Mouse (Mus musculus): ENCODE data around the gene Nolc1. TPM values are rescaled to one million over a fixed set of nuclear protein-coding genes. Genes with fewer than 3 reads are reported as not detected.
"Not testable (repeated sequence)": the region's sequence is repeated elsewhere in the genome, so short reads cannot be mapped to it uniquely, and the experiment has no call there.

Gene Nolc1
- polyA plus RNA-seq, 1 experiment from 2014 or later: 133 TPM

DNA sequence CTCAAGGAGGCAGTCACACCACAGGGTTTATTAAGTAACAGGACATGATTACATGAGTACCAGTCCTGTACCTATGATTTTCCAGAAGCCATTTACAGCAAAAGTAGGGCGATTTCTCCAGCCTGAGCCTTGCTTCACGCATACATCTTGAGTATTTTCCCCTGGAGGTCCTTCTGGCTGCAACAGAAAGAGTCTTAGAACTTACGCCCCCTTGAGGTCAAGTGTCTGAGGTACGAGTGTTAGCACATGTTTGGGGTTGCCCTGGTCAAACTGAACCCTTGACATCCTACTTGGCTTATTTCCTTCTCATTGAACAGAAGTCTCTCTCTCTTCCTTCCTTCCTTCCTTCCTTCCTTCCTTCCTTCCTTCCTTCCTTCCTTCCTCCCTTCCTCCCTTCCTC lies 39.0 kb downstream of the Nolc1 start:
- Histone ChIP-seq H3K9me3 (ENCODE audit: control insufficient read depth, low read length) (no peaks in the 10 kb centered on the region), H3K36me3 (ENCODE audit: control insufficient read depth, insufficient read depth, low read length) (no peaks in the 10 kb centered on the region), H3K27me3 (ENCODE audit: control insufficient read depth, insufficient read depth, low read length) (no peaks in the 10 kb centered on the region), H3K4me2 (ENCODE audit: low read depth, severe bottlenecking) (no peak overlapping the region), H3K4me1 (ENCODE audit: control insufficient read depth, insufficient read depth, low read length) (no peaks in the 10 kb centered on the region), H3K27ac (replicated peaks; ENCODE audit: low read depth, low read length) (no peak overlapping the region), H3K4me3 (ENCODE audit: low read depth, low read length) (no peak overlapping the region), H3K9ac (ENCODE audit: low read length) (no peak overlapping the region)
- DNase-seq (ENCODE audit: low spot score): no peak
- WGBS: 58% methylated on average over 4 of the region's 4 CpGs
- ATAC-seq (ENCODE audit: insufficient number of reproducible peaks, low FRiP score, low TSS enrichment, low read depth): no peak

DNA sequence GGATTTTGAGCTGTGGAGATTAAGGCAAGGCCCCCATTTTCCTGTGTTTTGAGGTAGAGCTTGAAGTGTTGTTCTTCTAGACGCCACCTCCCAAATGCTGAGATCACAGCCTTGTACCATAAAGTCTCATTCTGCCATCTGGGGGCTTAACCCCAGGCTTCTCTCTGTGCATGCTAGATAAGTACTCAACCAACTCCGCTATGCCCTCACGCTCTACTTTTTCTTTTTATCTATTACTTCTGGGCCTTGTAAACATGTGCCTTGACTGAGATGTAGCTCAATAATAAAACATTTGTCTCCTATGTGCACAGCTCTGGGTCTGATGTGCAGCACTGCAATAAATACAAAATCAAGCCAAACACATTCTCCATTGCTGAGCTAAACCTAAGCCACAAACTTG lies 43.8 kb downstream of the Nolc1 start:
- 93% methylated on average over 3 of the region's 3 CpGs for WGBS
- DNase-seq (ENCODE audit: low spot score): no peak
- H3K9ac ChIP-seq (ENCODE audit: low read length): no peak overlapping the region
- no peak overlapping the region for H3K27ac ChIP-seq (replicated peaks; ENCODE audit: low read depth, low read length)
- H3K36me3 ChIP-seq (ENCODE audit: control insufficient read depth, insufficient read depth, low read length): no peaks in the 10 kb centered on the region
- H3K4me2 ChIP-seq (ENCODE audit: low read depth, severe bottlenecking): no peak overlapping the region
- no peaks in the 10 kb centered on the region for H3K4me1 ChIP-seq (ENCODE audit: control insufficient read depth, insufficient read depth, low read length)
- H3K27me3 ChIP-seq (ENCODE audit: control insufficient read depth, insufficient read depth, low read length): no peaks in the 10 kb centered on the region
- ATAC-seq (ENCODE audit: insufficient number of reproducible peaks, low FRiP score, low TSS enrichment, low read depth): no peak
- H3K9me3 ChIP-seq (ENCODE audit: control insufficient read depth, low read length): no peaks in the 10 kb centered on the region
- H3K4me3 ChIP-seq (ENCODE audit: low read depth, low read length): no peak overlapping the region

DNA sequence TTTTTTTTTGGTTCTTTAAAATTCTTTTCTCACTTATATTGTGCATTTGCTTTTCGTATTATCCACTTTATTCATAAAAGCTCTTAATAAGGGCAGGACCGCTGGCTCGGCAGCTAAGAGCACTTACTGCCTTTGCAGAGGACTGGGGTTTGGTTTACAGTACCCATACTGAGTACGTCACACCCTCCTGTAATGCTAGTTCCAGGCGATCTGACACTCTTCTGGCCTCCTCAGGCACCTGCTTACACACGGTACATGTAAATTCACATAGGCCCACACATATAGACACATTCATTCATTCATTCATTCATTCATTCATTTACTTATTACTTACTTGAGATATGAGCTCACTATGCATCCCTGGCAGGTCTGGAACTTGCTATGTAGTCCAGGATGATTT lies 45.2 kb downstream of the Nolc1 start:
- no peaks in the 10 kb centered on the region for H3K9me3 ChIP-seq (ENCODE audit: control insufficient read depth, low read length)
- H3K9ac ChIP-seq (ENCODE audit: low read length): no peak overlapping the region
- ATAC-seq (ENCODE audit: insufficient number of reproducible peaks, low FRiP score, low TSS enrichment, low read depth): no peak
- H3K4me2 ChIP-seq (ENCODE audit: low read depth, severe bottlenecking): no peak overlapping the region
- H3K27ac ChIP-seq (replicated peaks; ENCODE audit: low read depth, low read length): no peak overlapping the region
- H3K36me3 ChIP-seq (ENCODE audit: control insufficient read depth, insufficient read depth, low read length): no peaks in the 10 kb centered on the region
- DNase-seq (ENCODE audit: low spot score): no peak
- WGBS: 73% methylated on average over 6 of the region's 6 CpGs
- H3K27me3 ChIP-seq (ENCODE audit: control insufficient read depth, insufficient read depth, low read length): no peaks in the 10 kb centered on the region
- H3K4me3 ChIP-seq (ENCODE audit: low read depth, low read length): no peak overlapping the region
- H3K4me1 ChIP-seq (ENCODE audit: control insufficient read depth, insufficient read depth, low read length): no peaks in the 10 kb centered on the region

DNA sequence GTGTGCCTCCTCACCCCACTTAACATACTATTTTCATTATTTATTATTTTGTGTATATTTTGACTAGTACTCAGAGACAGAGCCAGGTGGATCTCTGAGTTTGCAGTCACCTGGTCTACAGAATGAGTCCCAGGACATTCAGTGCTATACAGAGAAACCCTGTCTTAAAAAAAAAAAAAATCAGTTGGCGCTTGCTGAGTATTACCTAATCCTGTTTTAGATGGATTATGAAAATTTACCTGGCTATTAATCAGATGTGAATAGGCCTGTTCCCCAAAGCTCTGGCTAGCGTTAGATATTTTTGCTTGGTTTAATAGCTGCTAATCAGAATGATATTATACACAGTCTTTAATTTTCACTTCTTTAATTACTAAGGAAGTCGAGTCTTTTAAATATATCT lies 48.2 kb downstream of the Nolc1 start:
- H3K27ac ChIP-seq (replicated peaks; ENCODE audit: low read depth, low read length): no peak overlapping the region
- ATAC-seq (ENCODE audit: insufficient number of reproducible peaks, low FRiP score, low TSS enrichment, low read depth) (no peak), DNase-seq (ENCODE audit: low spot score) (no peak)
- H3K4me1 ChIP-seq (ENCODE audit: control insufficient read depth, insufficient read depth, low read length): no peaks in the 10 kb centered on the region
- H3K9ac ChIP-seq (ENCODE audit: low read length): no peak overlapping the region
- H3K4me3 ChIP-seq (ENCODE audit: low read depth, low read length): no peak overlapping the region
- WGBS: 85% methylated on average over 3 of the region's 3 CpGs
- H3K4me2 ChIP-seq (ENCODE audit: low read depth, severe bottlenecking): no peak overlapping the region
- H3K9me3 ChIP-seq (ENCODE audit: control insufficient read depth, low read length): no peaks in the 10 kb centered on the region
- no peaks in the 10 kb centered on the region for H3K36me3 ChIP-seq (ENCODE audit: control insufficient read depth, insufficient read depth, low read length)
- H3K27me3 ChIP-seq (ENCODE audit: control insufficient read depth, insufficient read depth, low read length): no peaks in the 10 kb centered on the region

DNA sequence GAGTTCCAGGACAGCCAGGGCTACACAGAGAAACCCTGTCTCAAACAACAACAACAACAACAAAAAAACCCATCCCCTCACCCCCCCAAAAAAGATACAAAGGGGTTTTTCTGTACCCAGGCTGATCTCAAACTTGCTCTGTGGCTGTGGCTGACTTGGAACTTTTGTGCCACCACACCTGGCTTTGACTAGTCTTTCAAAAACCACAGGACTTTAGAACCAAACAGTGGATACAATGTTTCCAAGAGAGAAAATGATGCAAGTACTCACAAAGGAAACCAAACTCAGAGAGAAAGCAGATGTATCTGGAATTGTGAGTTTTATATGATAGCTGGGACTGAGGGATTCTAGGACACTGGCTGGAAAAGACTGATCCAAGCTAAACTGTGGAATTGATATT lies 49.0 kb downstream of the Nolc1 start:
- no peak overlapping the region for H3K27ac ChIP-seq (replicated peaks; ENCODE audit: low read depth, low read length)

DNA sequence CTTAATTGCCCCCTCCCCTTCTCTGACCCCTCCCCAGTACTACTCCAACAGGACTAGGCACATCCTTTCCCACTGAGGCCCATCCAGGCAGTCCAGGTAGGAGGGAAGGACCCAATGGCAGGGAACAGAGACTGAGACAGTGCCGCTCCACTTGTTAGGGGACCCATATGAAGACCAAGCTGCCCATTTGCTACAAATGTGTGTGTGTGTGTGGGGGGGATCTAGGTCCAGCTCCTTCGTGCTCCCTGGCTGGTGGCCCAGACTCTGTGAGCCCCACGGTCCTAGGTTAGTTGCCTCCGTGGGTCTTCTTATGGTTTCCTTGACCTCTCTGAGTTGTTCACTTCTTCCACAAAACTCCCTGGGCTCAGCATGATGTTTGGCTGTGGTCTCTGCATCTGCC lies 50.6 kb downstream of the Nolc1 start:
- Histone ChIP-seq H3K27me3 (ENCODE audit: control insufficient read depth, insufficient read depth, low read length) (peaks cover 12% of the 10 kb centered on the region), H3K27ac (replicated peaks; ENCODE audit: low read depth, low read length) (no peak overlapping the region), H3K4me1 (ENCODE audit: control insufficient read depth, insufficient read depth, low read length) (no peaks in the 10 kb centered on the region), H3K4me2 (ENCODE audit: low read depth, severe bottlenecking) (no peak overlapping the region), H3K4me3 (ENCODE audit: low read depth, low read length) (no peak overlapping the region), H3K9me3 (ENCODE audit: control insufficient read depth, low read length) (no peaks in the 10 kb centered on the region), H3K36me3 (ENCODE audit: control insufficient read depth, insufficient read depth, low read length) (no peaks in the 10 kb centered on the region), H3K9ac (ENCODE audit: low read length) (no peak overlapping the region)
- 89% methylated on average over 4 of the region's 4 CpGs for WGBS
- DNase-seq (ENCODE audit: low spot score): no peak
- ATAC-seq (ENCODE audit: insufficient number of reproducible peaks, low FRiP score, low TSS enrichment, low read depth): no peak

More for the DNA sequence above, 49.0 kb downstream of the Nolc1 start:
- no peak for DNase-seq (ENCODE audit: low spot score)
- no peak for ATAC-seq (ENCODE audit: insufficient number of reproducible peaks, low FRiP score, low TSS enrichment, low read depth)
- Histone ChIP-seq H3K36me3 (ENCODE audit: control insufficient read depth, insufficient read depth, low read length) (no peaks in the 10 kb centered on the region), H3K4me2 (ENCODE audit: low read depth, severe bottlenecking) (no peak overlapping the region), H3K9ac (ENCODE audit: low read length) (no peak overlapping the region), H3K27me3 (ENCODE audit: control insufficient read depth, insufficient read depth, low read length) (no peaks in the 10 kb centered on the region), H3K4me3 (ENCODE audit: low read depth, low read length) (no peak overlapping the region), H3K9me3 (ENCODE audit: control insufficient read depth, low read length) (no peaks in the 10 kb centered on the region), H3K4me1 (ENCODE audit: control insufficient read depth, insufficient read depth, low read length) (no peaks in the 10 kb centered on the region)

DNA sequence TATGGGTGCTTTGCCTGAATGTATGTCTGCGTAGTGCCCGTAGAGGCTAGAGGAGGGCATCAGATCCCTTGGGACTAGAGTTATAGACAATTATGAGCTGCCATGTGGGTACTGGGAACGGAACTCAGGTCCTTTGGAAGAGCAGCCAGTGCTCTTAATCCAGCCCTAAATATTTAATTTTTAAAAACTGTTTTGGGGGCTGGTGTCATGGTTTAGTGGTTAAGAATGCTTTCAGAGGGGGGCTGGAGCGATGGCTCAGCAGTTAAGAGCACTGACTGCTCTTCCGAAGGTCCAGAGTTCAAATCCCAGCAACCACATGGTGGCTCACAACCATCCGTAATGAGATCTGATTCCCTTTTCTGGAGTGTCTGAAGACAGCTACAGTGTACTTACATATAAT lies 54.1 kb downstream of the Nolc1 start:
- not testable (repeated sequence) for DNase-seq (ENCODE audit: low spot score); H3K4me2 ChIP-seq (ENCODE audit: low read depth, severe bottlenecking); H3K4me3 ChIP-seq (ENCODE audit: low read depth, low read length); ATAC-seq (ENCODE audit: insufficient number of reproducible peaks, low FRiP score, low TSS enrichment, low read depth); H3K9me3 ChIP-seq (ENCODE audit: control insufficient read depth, low read length); H3K27ac ChIP-seq (replicated peaks; ENCODE audit: low read depth, low read length); H3K4me1 ChIP-seq (ENCODE audit: control insufficient read depth, insufficient read depth, low read length); H3K9ac ChIP-seq (ENCODE audit: low read length); H3K36me3 ChIP-seq (ENCODE audit: control insufficient read depth, insufficient read depth, low read length)
- H3K27me3 ChIP-seq (ENCODE audit: control insufficient read depth, insufficient read depth, low read length): peaks cover 44% of the 10 kb centered on the region
- WGBS: 78% methylated on average over 6 of the region's 6 CpGs

DNA sequence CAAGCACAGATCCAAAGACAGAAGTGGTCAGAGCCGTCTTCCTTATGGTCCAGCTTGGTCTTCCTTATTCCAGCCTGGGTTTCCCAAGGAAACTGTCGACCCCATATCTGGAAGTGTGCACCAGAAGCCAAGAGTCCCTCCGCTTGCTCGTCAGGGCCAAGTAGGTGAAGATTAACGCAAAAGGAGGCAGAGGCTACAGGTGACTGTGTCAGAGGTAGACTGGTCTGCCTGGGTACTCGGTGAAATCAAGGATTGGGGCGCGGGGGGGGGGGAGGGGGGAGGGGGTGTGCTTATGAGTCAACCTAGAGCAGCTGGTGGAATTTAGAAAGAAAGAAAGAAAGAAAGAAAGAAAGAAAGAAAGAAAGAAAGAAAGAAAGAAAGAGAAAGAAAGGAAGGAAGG lies 55.6 kb downstream of the Nolc1 start:
- Histone ChIP-seq H3K4me2 (ENCODE audit: low read depth, severe bottlenecking) (no peak overlapping the region), H3K27me3 (ENCODE audit: control insufficient read depth, insufficient read depth, low read length) (peaks cover 54% of the 10 kb centered on the region), H3K9me3 (ENCODE audit: control insufficient read depth, low read length) (no peaks in the 10 kb centered on the region), H3K9ac (ENCODE audit: low read length) (no peak overlapping the region), H3K4me3 (ENCODE audit: low read depth, low read length) (no peak overlapping the region), H3K4me1 (ENCODE audit: control insufficient read depth, insufficient read depth, low read length) (peaks cover 7% of the 10 kb centered on the region), H3K27ac (replicated peaks; ENCODE audit: low read depth, low read length) (no peak overlapping the region), H3K36me3 (ENCODE audit: control insufficient read depth, insufficient read depth, low read length) (no peaks in the 10 kb centered on the region)
- ATAC-seq (ENCODE audit: insufficient number of reproducible peaks, low FRiP score, low TSS enrichment, low read depth): no peak
- WGBS: 8% methylated on average over 5 of the region's 8 CpGs
- DNase-seq (ENCODE audit: low spot score): no peak

DNA sequence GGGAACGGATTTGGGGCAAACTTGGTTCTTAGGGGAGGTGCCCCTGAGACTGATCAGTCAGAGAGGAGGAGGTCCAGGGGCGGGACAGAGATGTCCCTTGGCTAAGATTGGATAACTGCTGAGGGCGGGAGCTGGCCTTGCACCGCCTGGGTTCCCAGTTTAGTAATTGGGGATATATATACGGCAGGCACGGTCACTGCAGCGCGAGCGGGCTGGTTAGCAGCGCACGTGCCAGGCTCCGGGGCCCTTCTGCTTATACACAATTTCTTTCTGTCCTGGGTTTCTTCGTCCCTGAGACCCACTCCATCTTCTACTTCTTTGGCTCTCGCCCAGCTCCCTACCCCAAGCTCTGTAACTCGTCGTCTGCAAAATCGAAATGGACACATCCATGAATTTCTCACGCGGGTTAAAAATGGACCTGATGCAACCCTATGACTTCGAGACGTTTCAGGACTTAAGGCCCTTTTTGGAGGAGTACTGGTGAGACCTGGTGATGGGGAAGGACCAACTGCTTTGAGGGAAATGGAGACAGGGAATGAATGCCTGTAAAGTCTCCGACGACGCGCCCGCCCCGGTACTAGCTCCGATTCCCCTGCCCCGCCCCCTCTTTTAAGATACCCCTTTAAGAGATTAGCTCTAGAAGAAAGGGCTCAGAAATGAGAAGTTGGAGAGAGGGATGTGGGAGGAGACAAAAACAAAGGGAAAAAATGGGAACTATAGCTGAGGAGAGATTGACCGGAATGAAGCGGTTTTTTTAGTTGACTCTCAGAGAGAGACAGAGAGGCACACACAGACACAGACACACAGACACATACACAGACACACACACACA lies 56.2 kb downstream of the Nolc1 start, which contains the start of gene Elovl3:
Gene Elovl3, plus strand, starts transcription at position 204 of the 832 bp plus-strand sequence.
- Histone ChIP-seq H3K4me1 (ENCODE audit: control insufficient read depth, insufficient read depth, low read length) (peaks cover 12% of the 10 kb centered on the region), H3K36me3 (ENCODE audit: control insufficient read depth, insufficient read depth, low read length) (no peaks in the 10 kb centered on the region), H3K4me3 (ENCODE audit: low read depth, low read length) (no peak within 1 kb of the TSS), H3K27ac (replicated peaks; ENCODE audit: low read depth, low read length) (no peak within 1 kb of the TSS), H3K27me3 (ENCODE audit: control insufficient read depth, insufficient read depth, low read length) (peaks cover 61% of the 10 kb centered on the region), H3K4me2 (ENCODE audit: low read depth, severe bottlenecking) (no peak within 1 kb of the TSS), H3K9ac (ENCODE audit: low read length) (no peak within 1 kb of the TSS), H3K9me3 (ENCODE audit: control insufficient read depth, low read length) (no peaks in the 10 kb centered on the region)
- ATAC-seq (ENCODE audit: insufficient number of reproducible peaks, low FRiP score, low TSS enrichment, low read depth) (no peak), DNase-seq (ENCODE audit: low spot score) (no peak)
- 5% methylated on average over 31 of the region's 31 CpGs for WGBS
